Mouse (Mus musculus) macrophage (primary cell): ENCODE measurements around the gene Abhd4. TPM values are rescaled to one million over a fixed set of nuclear protein-coding genes. Genes with fewer than 3 reads are reported as not detected.
A peak's percentile ranks its signal among the peaks of the same experiment; 100 is the strongest.

ENCODE experiments used
- H3K27ac ChIP-seq: fragments of 350-480 bp; formaldehyde crosslinking; 2 replicates; pipeline ENCODE4 v1.9.0; 2021
- H3K36me3 ChIP-seq: fragments of 350-480 bp; formaldehyde crosslinking; 2 replicates; pipeline ENCODE4 v1.9.0; 2021; ENCODE audit errors: inconsistent target
- H3K4me3 ChIP-seq: fragments of 350-480 bp; formaldehyde crosslinking; 2 replicates; pipeline ENCODE4 v1.9.0; 2021; ENCODE audit errors: inconsistent target
- H3K79me2 ChIP-seq: fragments of 350-480 bp; formaldehyde crosslinking; 2 replicates; pipeline ENCODE4 v1.9.0; 2021; ENCODE audit errors: inconsistent target
- WGBS: methylation state at CpG from one replicate; pipeline ENCODE4 v1.1.7; 2026; ENCODE audit warnings: inconsistent platforms; ENCODE audit not compliant: missing documents; 5-methylcytosine and 5-hydroxymethylcytosine counted together
- polyA plus RNA-seq: library from polyadenylated mRNA; stranded (reverse); fragments of 250-400 nt; gene quantifications from 3 replicates; pipeline ENCODE4 v1.2.4, GENCODE M21; 2018; ENCODE audit warnings: inconsistent platforms
- total RNA-seq, 78 experiments: library from RNA; depleted of rRNA; stranded (reverse); fragments of 250-400 nt; gene quantifications; 1 replicate in 9 of 78; 2 replicates in 24 of 78; 3 replicates in 43 of 78; 4 replicates in 2 of 78; pipeline ENCODE4 v1.2.4; 2018; ENCODE audit warnings: inconsistent platforms in 56 of 78

The Abhd4 gene
- total RNA-seq (2018; cell fraction: chromatin; rRNA removed), result 10 to 100 TPM in 19 of 26 experiments, 1 to 10 TPM in 7; 4.3 to 54.7 (median 14.8) TPM
- total RNA-seq (2018; cell fraction: cytosol; rRNA removed), result 100 to 1,000 TPM in 1 of 26 experiments, 10 to 100 TPM in 25; 37.7 to 103 (median 58.7) TPM
- total RNA-seq (2018; cell fraction: nucleus; rRNA removed), result 10 to 100 TPM; 11.8 to 65.0 (median 19.5) TPM
- 52.1 to 98.9 TPM (median 69.8 TPM) in 3 replicates for polyA plus RNA-seq

GRCm38 (mm10) chr14:54253741-54254291 is at the start of gene Abhd4, which contains the start of gene Dad1:
TSS of gene Abhd4 (plus strand) at chr14:54254188.
TSS of gene Dad1 (minus strand) at chr14:54254104.
- Histone ChIP-seq H3K36me3 (no peaks in the 10 kb centered on the region; the same call in 1 of the 2 replicates), H3K27ac (peak within 1 kb of the TSS; percentile 59), H3K79me2 (peaks cover 48% of the 10 kb centered on the region), H3K4me3 (peak within 1 kb of the TSS; percentile 93)
- 0% methylated on average over 39 of the region's 39 CpGs for WGBS

GRCm38 (mm10) chr14:54204311-54204710 is 49.7 kb upstream of the Abhd4 start:
- Histone ChIP-seq H3K79me2 (no peaks in the 10 kb centered on the region), H3K27ac (no peak overlapping the region), H3K36me3 (no peaks in the 10 kb centered on the region), H3K4me3 (no peak overlapping the region)
- WGBS, result 55% methylated on average over 8 of the region's 8 CpGs

- Histone ChIP-seq H3K79me2 (no peaks in the 10 kb centered on the region), H3K27ac (no peak overlapping the region), H3K36me3 (no peaks in the 10 kb centered on the region), H3K4me3 (no peak overlapping the region)
- WGBS, result 83% methylated on average over 4 of the region's 4 CpGs
These were observed 49.2 kb upstream of the Abhd4 start for GRCm38 (mm10) chr14:54204786-54205185.

DNA sequence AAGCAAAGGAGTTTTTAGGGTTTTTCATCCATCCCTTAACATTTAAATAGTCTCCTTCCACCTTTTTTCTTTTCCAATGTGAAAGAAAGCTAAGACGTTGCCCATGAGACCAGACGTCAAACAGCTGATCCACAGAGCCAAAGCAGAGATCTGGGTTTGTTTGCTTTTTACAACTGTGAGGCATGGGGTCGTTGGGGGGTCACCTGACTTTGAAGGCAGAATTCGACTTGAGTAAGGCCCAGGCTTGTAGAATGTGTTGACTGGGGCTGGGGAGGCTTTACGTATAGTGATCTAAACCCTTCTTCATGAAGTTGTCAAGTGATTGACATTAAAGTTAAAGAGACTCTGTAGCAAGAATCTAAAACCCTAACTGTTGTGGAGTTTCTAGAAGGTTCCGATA is 48.1 kb upstream of the Abhd4 start:
- WGBS, result 91% methylated on average over 5 of the region's 6 CpGs
- no peaks in the 10 kb centered on the region for H3K79me2 ChIP-seq
- no peak overlapping the region for H3K4me3 ChIP-seq
- no peak overlapping the region for H3K27ac ChIP-seq
- H3K36me3 ChIP-seq, result no peaks in the 10 kb centered on the region

DNA sequence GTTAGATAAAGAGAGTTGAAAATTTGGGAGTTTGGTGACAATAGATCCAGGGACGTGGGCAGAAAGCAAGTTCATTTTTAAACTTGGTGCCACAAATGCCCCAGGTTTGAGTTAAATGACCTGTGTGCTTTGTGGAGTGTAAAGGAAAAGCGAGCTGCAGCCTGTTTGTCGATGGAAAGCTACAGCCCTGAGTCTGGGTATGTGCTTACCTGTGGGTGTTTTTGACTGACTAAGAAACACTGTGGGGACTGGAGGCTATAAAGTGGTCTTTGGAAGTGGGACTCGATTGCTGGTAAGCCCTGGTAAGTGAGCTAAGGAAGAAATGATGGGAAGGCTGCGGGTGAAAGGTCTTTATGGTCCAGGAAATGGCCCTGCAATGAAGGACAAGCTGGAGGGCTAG is 47.7 kb upstream of the Abhd4 start:
- Histone ChIP-seq H3K36me3 (no peaks in the 10 kb centered on the region), H3K27ac (no peak overlapping the region), H3K4me3 (no peak overlapping the region), H3K79me2 (no peaks in the 10 kb centered on the region)
- 87% methylated on average over 5 of the region's 5 CpGs for WGBS

GRCm38 (mm10) chr14:54206750-54207550 is 47.0 kb upstream of the Abhd4 start:
- no peaks in the 10 kb centered on the region for H3K36me3 ChIP-seq
- no peak overlapping the region for H3K4me3 ChIP-seq
- no peak overlapping the region for H3K27ac ChIP-seq
- H3K79me2 ChIP-seq, result no peaks in the 10 kb centered on the region
- WGBS, result 94% methylated on average over 14 of the region's 15 CpGs

DNA sequence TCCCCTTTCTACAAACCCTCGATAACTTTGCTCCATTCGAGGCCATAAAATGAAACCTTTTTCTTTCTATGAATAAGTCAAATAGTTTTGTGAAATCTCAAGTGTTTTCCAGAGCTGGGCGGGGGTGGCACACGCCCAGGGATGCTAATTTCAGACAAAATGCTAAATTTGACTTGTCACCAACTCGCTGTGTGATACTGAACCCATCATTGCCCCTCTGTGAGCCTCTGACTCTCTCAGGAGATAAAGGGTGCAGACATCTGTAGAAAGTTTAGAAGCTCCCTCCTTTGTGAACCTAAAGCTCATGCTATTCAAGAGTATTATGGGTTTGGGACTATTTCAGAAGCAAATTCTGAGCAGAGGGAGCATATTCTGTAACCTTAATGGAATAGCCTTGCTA is 46.1 kb upstream of the Abhd4 start:
- Histone ChIP-seq H3K27ac (no peak overlapping the region), H3K79me2 (no peaks in the 10 kb centered on the region), H3K36me3 (no peaks in the 10 kb centered on the region), H3K4me3 (no peak overlapping the region)
- 97% methylated on average over 5 of the region's 5 CpGs for WGBS

DNA sequence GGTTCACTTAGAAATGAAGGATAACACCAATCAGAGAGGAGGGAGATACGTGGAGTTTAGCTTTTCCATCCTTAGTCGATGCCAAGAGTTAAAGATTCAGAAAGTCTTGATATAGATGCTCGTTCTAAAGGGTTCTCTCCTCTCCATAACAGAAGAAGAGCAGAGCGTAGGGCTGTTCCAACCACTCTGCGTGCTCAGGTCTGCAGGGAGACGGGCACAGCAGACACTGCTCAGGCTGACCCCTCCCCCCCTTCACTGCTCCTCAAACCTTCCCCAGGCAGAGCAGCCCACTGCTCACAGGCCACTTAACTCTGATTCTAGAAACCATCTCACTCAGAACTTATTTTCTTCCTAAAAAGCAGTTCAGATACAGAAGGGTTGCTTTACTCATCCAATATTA is 45.2 kb upstream of the Abhd4 start:
- Histone ChIP-seq H3K4me3 (no peak overlapping the region), H3K36me3 (no peaks in the 10 kb centered on the region), H3K79me2 (no peaks in the 10 kb centered on the region), H3K27ac (no peak overlapping the region)
- WGBS, result 87% methylated on average over 5 of the region's 6 CpGs

DNA sequence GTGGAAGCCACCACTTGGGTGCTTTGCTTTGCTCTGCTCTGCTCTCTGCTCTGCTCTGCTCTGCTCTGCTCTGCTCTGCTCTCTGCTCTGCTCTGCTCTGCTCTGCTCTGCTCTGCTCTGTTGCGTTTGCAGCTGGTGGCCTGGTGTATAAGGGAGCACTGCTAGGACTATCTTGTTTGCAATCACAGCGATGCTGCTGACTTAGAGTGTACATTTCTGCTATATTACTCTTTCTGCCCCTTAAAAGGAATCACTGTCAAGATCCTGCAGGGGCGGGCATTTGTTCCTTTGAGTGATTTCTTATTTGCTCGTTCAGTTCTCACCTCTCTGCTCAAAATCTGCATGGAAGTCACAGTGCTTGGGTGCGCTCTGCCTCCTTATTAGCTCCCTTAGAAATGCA is 44.1 kb upstream of the Abhd4 start:
- no peaks in the 10 kb centered on the region for H3K36me3 ChIP-seq
- no peak overlapping the region for H3K27ac ChIP-seq
- H3K4me3 ChIP-seq, result no peak overlapping the region
- 86% methylated on average over 5 of the region's 5 CpGs for WGBS
- H3K79me2 ChIP-seq, result no peaks in the 10 kb centered on the region

- no peaks in the 10 kb centered on the region for H3K36me3 ChIP-seq
- no peak overlapping the region for H3K4me3 ChIP-seq
- WGBS, result 93% methylated on average over 2 of the region's 2 CpGs
- no peak overlapping the region for H3K27ac ChIP-seq
- no peaks in the 10 kb centered on the region for H3K79me2 ChIP-seq
These were observed 43.6 kb upstream of the Abhd4 start for GRCm38 (mm10) chr14:54210401-54210800.

GRCm38 (mm10) chr14:54211199-54211598 is 42.8 kb upstream of the Abhd4 start:
- H3K27ac ChIP-seq, result no peak overlapping the region
- WGBS, result 91% methylated on average over 8 of the region's 8 CpGs
- no peaks in the 10 kb centered on the region for H3K36me3 ChIP-seq
- no peak overlapping the region for H3K4me3 ChIP-seq
- H3K79me2 ChIP-seq, result no peaks in the 10 kb centered on the region

- H3K27ac ChIP-seq, result no peak overlapping the region
- no peaks in the 10 kb centered on the region for H3K79me2 ChIP-seq
- H3K4me3 ChIP-seq, result no peak overlapping the region
- H3K36me3 ChIP-seq, result no peaks in the 10 kb centered on the region
- WGBS, result 88% methylated on average over 5 of the region's 5 CpGs
These were observed 42.2 kb upstream of the Abhd4 start for GRCm38 (mm10) chr14:54211755-54212154.

GRCm38 (mm10) chr14:54213734-54214133 is 40.3 kb upstream of the Abhd4 start:
- H3K27ac ChIP-seq, result no peak overlapping the region
- no peak overlapping the region for H3K4me3 ChIP-seq
- WGBS, result 100% methylated on average over 2 of the region's 2 CpGs
- H3K79me2 ChIP-seq, result no peaks in the 10 kb centered on the region
- H3K36me3 ChIP-seq, result no peaks in the 10 kb centered on the region

- 80% methylated on average over 2 of the region's 2 CpGs for WGBS
- H3K4me3 ChIP-seq, result no peak overlapping the region
These were observed 39.5 kb upstream of the Abhd4 start for GRCm38 (mm10) chr14:54214477-54214876.

GRCm38 (mm10) chr14:54214901-54215300 is 39.1 kb upstream of the Abhd4 start:
- 78% methylated on average over 10 of the region's 10 CpGs for WGBS
- Histone ChIP-seq H3K27ac (no peak overlapping the region), H3K4me3 (no peak overlapping the region), H3K79me2 (no peaks in the 10 kb centered on the region), H3K36me3 (no peaks in the 10 kb centered on the region)

More at GRCm38 (mm10) chr14:54214477-54214876, 39.5 kb upstream of the Abhd4 start:
- Histone ChIP-seq H3K79me2 (no peaks in the 10 kb centered on the region), H3K36me3 (no peaks in the 10 kb centered on the region), H3K27ac (no peak overlapping the region)
